Mouse (Mus musculus): ENCODE data around the gene Epb41l3. TPM values are rescaled to one million over a fixed set of nuclear protein-coding genes. Genes with fewer than 3 reads are reported as not detected.
A peak's percentile ranks its signal among the peaks of the same experiment; 100 is the strongest.

The Epb41l3 gene
- total RNA-seq, 1 experiment from 2014 or later, result 3.2 TPM

GRCm38 (mm10) chr17:69225996-69226395, 150.5 kb downstream of the Epb41l3 start:
- peak; percentile 83 for ATAC-seq (replicated peaks; ENCODE audit: low read depth, poor library complexity, severe bottlenecking)

- ATAC-seq (replicated peaks; ENCODE audit: low read depth, poor library complexity, severe bottlenecking), result no peak
Observed at GRCm38 (mm10) chr17:69227426-69228014, 152.0 kb downstream of the Epb41l3 start.

- ATAC-seq (replicated peaks; ENCODE audit: low read depth, poor library complexity, severe bottlenecking), result no peak
Observed at GRCm38 (mm10) chr17:69229451-69229850, 154.0 kb downstream of the Epb41l3 start.

- ATAC-seq (replicated peaks; ENCODE audit: low read depth, poor library complexity, severe bottlenecking), result no peak
Observed at GRCm38 (mm10) chr17:69230131-69230621, 154.7 kb downstream of the Epb41l3 start.

- ATAC-seq (replicated peaks; ENCODE audit: low read depth, poor library complexity, severe bottlenecking), result no peak
Observed at GRCm38 (mm10) chr17:69231360-69231759, 155.9 kb downstream of the Epb41l3 start.

- no peak for ATAC-seq (replicated peaks; ENCODE audit: low read depth, poor library complexity, severe bottlenecking)
Observed at GRCm38 (mm10) chr17:69237172-69237571, 161.7 kb downstream of the Epb41l3 start.

GRCm38 (mm10) chr17:69238810-69239373, 163.4 kb downstream of the Epb41l3 start:
- no peak for ATAC-seq (replicated peaks; ENCODE audit: low read depth, poor library complexity, severe bottlenecking)

DNA sequence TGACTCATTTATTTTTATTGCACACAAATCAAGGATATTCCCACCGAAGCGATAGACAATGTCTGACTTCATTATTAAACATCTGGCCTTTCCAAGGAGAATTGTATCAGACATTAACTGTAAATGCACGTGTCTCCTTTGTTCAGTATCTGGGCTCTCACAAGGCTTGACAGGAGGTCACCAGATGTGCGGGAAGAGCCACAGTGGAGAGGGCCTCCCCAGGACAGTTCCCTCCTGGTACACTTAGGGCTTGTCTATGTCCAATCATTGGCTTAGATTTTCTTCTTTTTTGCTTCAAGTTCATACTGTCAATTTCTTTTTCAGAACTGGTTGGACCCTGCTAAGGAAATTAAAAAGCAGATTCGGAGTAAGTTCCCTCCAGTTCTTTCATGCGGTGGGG, 163.9 kb downstream of the Epb41l3 start:
- ATAC-seq (replicated peaks; ENCODE audit: low read depth, poor library complexity, severe bottlenecking), result no peak

GRCm38 (mm10) chr17:69255834-69256233, 180.4 kb downstream of the Epb41l3 start:
- ATAC-seq (replicated peaks; ENCODE audit: low read depth, poor library complexity, severe bottlenecking), result no peak

- peak; percentile 74 for ATAC-seq (replicated peaks; ENCODE audit: low read depth, poor library complexity, severe bottlenecking)
Observed at GRCm38 (mm10) chr17:69256441-69256840, 181.0 kb downstream of the Epb41l3 start.

DNA sequence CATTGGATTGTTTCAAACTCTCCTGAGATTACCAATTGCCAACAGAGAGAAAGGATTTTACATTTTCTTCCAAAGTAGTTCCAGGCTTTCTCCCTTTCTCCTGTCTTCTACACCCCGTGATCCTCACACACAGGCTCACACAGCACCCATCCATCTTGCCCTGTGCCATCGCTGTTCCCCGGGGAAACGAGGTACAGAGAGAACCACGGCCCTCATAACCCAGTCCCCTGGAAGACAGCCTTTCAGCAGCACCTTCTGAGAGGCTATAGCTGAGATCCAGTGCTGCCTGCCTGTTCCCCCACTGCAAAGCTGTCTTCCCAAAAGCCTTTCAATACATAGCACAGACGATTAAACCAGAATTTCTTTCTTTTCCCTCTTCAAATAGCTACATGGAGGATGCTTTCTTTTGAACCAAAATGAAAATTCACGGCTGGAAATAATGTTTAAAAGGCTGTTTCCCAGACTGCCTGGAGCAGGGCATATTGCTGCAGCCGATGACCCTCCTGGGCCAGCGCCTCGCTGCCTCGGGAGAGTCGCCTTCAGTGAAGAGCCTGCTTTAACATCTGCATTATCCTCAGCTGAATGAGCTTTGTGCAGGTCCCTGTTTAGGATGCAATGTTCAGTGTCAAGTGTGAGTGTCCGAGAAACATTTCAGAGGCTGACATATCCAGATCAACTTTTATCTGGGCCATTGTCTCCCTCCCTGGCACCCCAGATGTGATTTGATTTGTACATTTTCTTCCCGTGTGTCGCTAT, 188.5 kb downstream of the Epb41l3 start:
- ATAC-seq (replicated peaks; ENCODE audit: low read depth, poor library complexity, severe bottlenecking), result no peak

GRCm38 (mm10) chr17:69265171-69265570, 189.7 kb downstream of the Epb41l3 start:
- ATAC-seq (replicated peaks; ENCODE audit: low read depth, poor library complexity, severe bottlenecking), result peak; percentile 96

- ATAC-seq (replicated peaks; ENCODE audit: low read depth, poor library complexity, severe bottlenecking), result peak; percentile 20; the same call in 1 of the 2 replicates
Observed at GRCm38 (mm10) chr17:69265759-69266463, 190.4 kb downstream of the Epb41l3 start.

- ATAC-seq (replicated peaks; ENCODE audit: low read depth, poor library complexity, severe bottlenecking), result no peak
Observed at GRCm38 (mm10) chr17:69266936-69267335, 191.5 kb downstream of the Epb41l3 start.

GRCm38 (mm10) chr17:69267526-69267925, 192.0 kb downstream of the Epb41l3 start:
- ATAC-seq (replicated peaks; ENCODE audit: low read depth, poor library complexity, severe bottlenecking), result no peak

DNA sequence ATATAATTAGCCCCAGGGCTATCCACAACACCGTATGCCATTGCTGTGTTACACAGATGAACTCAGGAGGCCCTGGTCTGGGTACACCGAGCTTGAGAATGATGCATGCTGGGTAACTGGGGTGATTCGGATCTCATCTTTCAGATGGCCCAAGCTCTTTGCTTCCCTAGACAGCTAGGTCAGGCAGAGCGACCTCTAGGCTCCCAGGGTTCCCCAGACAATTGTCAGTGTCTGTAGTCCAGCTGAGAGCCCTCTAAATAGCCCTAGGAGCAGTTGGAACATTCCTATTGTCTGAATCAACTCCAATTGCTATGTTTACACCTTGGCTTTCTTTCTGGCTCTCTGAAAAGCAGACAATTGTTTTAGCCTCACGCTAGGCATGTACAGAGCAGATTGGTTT, 201.9 kb downstream of the Epb41l3 start:
- no peak for ATAC-seq (replicated peaks; ENCODE audit: low read depth, poor library complexity, severe bottlenecking)

DNA sequence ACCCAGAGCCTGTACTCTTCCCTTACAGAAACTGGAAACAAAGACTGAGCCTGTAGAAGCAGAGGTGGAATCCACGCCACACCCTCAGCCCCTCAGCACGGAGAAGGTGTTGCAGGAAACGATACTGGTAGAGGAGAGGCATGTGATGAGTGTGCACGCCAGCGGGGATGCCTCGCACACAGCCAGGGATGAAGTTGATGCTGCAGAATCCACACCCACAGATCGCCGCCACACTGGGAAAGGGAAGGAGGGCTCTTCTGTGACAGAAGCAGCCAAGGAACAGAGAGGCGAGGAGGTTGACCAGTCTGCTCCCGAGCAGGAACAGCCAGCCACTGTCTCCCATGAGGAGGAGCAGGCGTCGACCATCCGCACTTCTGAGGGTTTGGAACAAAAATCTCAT, 209.0 kb downstream of the Epb41l3 start:
- ATAC-seq (replicated peaks; ENCODE audit: low read depth, poor library complexity, severe bottlenecking), result no peak

- ATAC-seq (replicated peaks; ENCODE audit: low read depth, poor library complexity, severe bottlenecking), result peak; percentile 60
Observed at GRCm38 (mm10) chr17:69288130-69288529, 212.6 kb downstream of the Epb41l3 start.

DNA sequence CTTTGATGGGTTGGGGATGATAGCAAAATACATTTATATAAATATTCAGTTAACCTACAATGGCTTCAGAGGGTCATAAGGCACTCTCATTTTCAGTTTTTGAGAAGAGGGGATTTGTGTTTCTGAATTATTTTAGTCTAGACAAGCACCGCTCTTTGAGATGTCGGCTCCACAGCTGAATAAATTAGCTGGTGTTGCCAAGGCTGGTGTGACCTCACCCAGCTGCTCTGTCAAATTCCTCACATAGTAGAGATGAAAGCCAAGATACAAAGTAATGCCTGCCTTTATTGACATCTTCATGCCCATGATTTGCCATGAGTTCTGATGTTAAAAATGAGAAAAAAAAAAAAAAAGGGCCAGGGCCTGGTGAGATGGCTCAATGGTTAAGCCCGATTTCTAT, 214.8 kb downstream of the Epb41l3 start:
- ATAC-seq (replicated peaks; ENCODE audit: low read depth, poor library complexity, severe bottlenecking), result no peak

- no peak for ATAC-seq (replicated peaks; ENCODE audit: low read depth, poor library complexity, severe bottlenecking)
Observed at GRCm38 (mm10) chr17:69301552-69301951, 226.1 kb downstream of the Epb41l3 start.
